Mouse (Mus musculus) kidney, embryonic 15.5 days (tissue): ENCODE measurements around the gene Rab25. TPM values are rescaled to one million over a fixed set of nuclear protein-coding genes. Genes with fewer than 3 reads are reported as not detected.
"Not testable (repeated sequence)": the region's sequence is repeated elsewhere in the genome, so short reads cannot be mapped to it uniquely, and the experiment has no call there.

ENCODE experiments used
- ATAC-seq: fragments of 200-750 bp; cut with Nextera tagmentation; replicated peaks from 2 replicates; pipeline ENCODE4 v1.8.0; 2017; ENCODE audit warnings: moderate TSS enrichment; ENCODE audit not compliant: low FRiP score
- H3K27ac ChIP-seq: fragments of 300-500 bp; sonication (generic); 2 replicates; pipeline ENCODE4 v1.5.1; 2015; ENCODE audit warnings: mild to moderate bottlenecking, inconsistent platforms
- H3K27me3 ChIP-seq: fragments of 300-500 bp; sonication (generic); 2 replicates; pipeline ENCODE4 v1.6.1; 2015; ENCODE audit warnings: inconsistent platforms
- H3K36me3 ChIP-seq: fragments of 300-500 bp; sonication (generic); 2 replicates; pipeline ENCODE4 v1.6.1; 2015; ENCODE audit warnings: inconsistent platforms
- H3K4me1 ChIP-seq: fragments of 300-500 bp; sonication (generic); 2 replicates; pipeline ENCODE4 v1.6.1; 2015; ENCODE audit warnings: inconsistent platforms
- H3K4me2 ChIP-seq: fragments of 300-500 bp; sonication (generic); 2 replicates; pipeline ENCODE4 v1.6.1; 2015; ENCODE audit warnings: moderate library complexity, mild to moderate bottlenecking, inconsistent platforms
- H3K4me3 ChIP-seq: fragments of 300-500 bp; sonication (generic); replicated peaks from 2 replicates; pipeline ENCODE4 v1.5.1; 2015; ENCODE audit warnings: mild to moderate bottlenecking, inconsistent platforms
- H3K9ac ChIP-seq: fragments of 300-500 bp; sonication (generic); 2 replicates; pipeline ENCODE4 v1.6.1; 2015; ENCODE audit warnings: mild to moderate bottlenecking, inconsistent platforms
- H3K9me3 ChIP-seq: fragments of 300-500 bp; sonication (generic); replicated peaks from 2 replicates; pipeline ENCODE4 v1.6.1; 2016; ENCODE audit warnings: inconsistent platforms
- WGBS: fragments of 180-500 bp; shearing (Covaris S2); methylation state at CpG from one replicate; pipeline ENCODE4 v1.1.7; 2015; ENCODE audit warnings: mixed read lengths; 5-methylcytosine and 5-hydroxymethylcytosine counted together
- polyA plus RNA-seq: library from polyadenylated mRNA; unstranded; fragments of >200 nt; fragmentation: Nextera tagmentation; extraction: Ambion mirVana; gene quantifications from 2 replicates; pipeline ENCODE4 v1.2.1, GENCODE M21; 2015

Gene Rab25
- polyA plus RNA-seq, 1 experiment from 2014 or later = 15.1 TPM

DNA sequence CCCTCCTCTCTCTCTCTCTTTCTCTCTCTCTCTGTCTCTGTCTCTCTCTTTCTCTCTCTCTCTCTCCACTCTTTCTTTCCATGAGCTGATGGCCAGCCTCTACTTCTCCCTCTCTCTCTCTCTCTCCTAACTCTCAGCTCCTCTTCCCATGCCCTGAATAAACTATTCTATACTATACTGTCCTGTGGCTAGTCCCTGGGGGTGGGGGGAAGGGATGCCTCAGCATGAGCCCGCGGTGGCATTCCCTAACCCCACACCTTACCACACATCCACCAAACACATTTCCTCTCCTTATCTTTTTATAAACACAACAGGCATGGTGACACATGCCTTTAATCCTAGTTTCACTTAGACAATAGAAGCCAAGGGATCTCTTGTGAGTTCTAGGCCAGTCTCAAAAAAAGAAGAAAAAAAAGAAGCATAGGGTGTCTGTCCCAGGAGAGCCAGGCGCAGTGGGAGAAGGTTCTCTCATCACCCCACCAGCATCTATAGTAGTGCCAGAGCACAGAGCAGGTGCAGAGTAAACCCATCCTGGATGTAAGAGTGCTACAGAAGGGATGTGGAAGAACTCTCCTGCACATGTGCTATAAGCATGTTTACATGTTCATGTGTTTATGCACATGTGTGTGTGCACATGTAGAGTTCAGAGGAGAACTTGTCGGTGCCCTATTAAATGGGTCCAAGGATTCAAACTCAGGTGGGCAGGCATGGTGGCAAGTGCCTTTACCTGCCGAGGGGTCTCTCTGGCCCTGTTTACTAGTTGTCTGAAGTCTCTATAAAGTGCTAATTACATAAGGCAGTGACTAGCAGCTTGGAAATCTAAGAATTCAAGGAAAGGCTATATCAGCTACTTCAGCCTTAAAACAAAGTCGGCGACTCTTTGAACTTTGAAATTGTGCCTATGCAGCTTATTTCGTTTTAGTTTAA lies 30.7 kb upstream of the Rab25 start:
- peaks cover 30% of the 10 kb centered on the region for H3K36me3 ChIP-seq
- H3K4me2 ChIP-seq = peak overlapping the region; percentile 74
- H3K9me3 ChIP-seq = no peaks in the 10 kb centered on the region
- peak overlapping the region; percentile 92 for H3K4me3 ChIP-seq
- H3K9ac ChIP-seq = no peak overlapping the region
- H3K27ac ChIP-seq = no peak overlapping the region
- peaks cover 13% of the 10 kb centered on the region for H3K4me1 ChIP-seq
- ATAC-seq = peak; percentile 55; the same call in 1 of the 2 replicates
- H3K27me3 ChIP-seq = no peaks in the 10 kb centered on the region
- 50% methylated on average over 8 of the region's 8 CpGs for WGBS

DNA sequence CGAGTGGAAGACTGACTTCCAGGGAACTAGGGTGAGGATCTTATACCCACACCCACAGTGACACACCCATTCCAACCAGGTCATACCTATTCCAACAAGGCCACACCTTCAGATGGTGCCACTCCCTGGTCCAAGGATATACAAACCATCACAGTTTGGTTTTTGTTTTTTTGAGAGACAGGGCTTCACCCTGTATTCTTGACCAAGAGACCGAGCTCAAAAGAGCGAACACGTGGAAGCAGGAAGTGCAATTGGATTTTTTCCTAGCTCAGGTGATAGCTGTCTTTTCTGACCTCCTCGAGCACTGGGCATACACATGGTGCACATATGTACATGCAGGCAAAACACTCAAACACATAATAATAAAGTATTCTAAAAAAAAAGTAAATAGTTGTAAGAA lies 29.7 kb upstream of the Rab25 start:
- not testable (repeated sequence) for H3K27ac ChIP-seq, H3K4me3 ChIP-seq, H3K9ac ChIP-seq, H3K4me2 ChIP-seq, ATAC-seq, H3K27me3 ChIP-seq, H3K9me3 ChIP-seq
- Histone ChIP-seq H3K36me3 (peaks cover 21% of the 10 kb centered on the region), H3K4me1 (peaks cover 13% of the 10 kb centered on the region)
- 90% methylated on average over 5 of the region's 5 CpGs for WGBS

DNA sequence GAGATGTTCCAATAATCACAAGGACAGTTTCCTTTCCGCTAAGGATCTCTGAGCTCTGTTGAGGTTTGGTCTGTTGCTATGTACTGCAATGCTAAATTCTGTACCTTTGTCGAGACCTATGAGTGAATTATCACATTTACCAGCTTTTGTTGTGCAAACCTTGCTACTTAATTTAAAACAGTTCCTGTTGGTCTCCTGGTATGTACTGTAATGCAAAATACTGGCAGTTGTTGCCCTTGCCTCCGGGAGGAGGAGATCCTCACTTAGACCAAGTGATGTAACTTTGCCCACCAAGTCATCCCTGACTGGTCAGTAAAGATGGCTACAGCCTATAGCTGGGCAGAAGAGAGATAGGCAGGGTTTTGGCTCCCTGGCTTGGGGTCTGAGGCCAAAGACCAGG lies 27.4 kb upstream of the Rab25 start, which contains the start of gene Ssr2:
Gene Ssr2 (plus strand): TSS at position 337 of the 400 bp plus-strand sequence.
- Histone ChIP-seq H3K36me3 (no peaks in the 10 kb centered on the region; the same call in 1 of the 2 replicates), H3K4me2 (no peak within 1 kb of the TSS), H3K27ac (no peak within 1 kb of the TSS), H3K27me3 (no peaks in the 10 kb centered on the region), H3K4me1 (peaks cover 6% of the 10 kb centered on the region), H3K4me3 (no peak within 1 kb of the TSS), H3K9ac (no peak within 1 kb of the TSS), H3K9me3 (no peaks in the 10 kb centered on the region)
- no peak for ATAC-seq
- 86% methylated on average over 3 of the region's 3 CpGs for WGBS

DNA sequence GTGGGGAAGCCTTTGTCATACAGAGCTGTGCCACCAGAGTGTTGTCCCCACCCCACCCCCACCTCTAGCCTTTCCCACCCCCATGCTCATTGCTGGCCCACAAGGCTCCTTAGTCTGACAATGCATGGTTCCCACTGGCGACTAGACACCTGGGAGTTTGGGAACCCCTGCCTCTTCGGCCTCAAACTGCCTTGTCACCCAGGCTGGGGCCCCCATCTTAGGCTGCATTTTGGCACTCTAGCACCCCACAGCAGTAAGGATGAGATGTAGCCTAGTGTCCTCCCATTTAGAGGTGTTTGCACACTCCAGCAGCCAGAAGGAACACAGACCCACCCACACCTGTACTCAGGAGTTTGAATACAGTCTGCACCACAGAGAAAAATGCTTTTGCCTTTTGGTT lies 25.7 kb upstream of the Rab25 start:
- H3K27me3 ChIP-seq = no peaks in the 10 kb centered on the region
- no peak overlapping the region for H3K27ac ChIP-seq
- 90% methylated on average over 2 of the region's 2 CpGs for WGBS
- H3K36me3 ChIP-seq = peaks cover 17% of the 10 kb centered on the region
- no peaks in the 10 kb centered on the region; the same call in 1 of the 2 replicates for H3K4me1 ChIP-seq
- H3K9me3 ChIP-seq = no peaks in the 10 kb centered on the region
- no peak overlapping the region for H3K4me3 ChIP-seq
- H3K4me2 ChIP-seq = no peak overlapping the region
- no peak overlapping the region for H3K9ac ChIP-seq
- no peak for ATAC-seq

DNA sequence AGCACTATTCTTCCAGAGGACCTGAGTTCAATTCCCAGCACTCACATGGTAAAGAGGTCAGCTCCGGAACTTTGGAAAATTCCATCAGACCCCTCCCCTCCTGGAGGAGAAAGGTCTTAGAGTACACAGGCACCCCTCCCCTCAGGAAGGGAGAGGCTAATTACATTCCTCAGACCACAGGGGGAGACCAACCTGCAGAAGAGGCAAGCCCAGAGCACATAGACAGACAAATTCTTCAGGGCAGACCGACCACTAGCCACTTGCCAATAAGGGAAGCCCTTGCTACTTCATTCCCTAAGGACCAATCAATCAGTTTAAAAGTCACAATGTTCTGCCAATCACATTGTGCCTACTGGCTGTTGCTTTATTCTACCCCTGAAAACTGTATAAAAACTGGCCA lies 24.7 kb upstream of the Rab25 start:
- no peak overlapping the region for H3K27ac ChIP-seq
- no peak overlapping the region for H3K4me3 ChIP-seq
- WGBS = 72% methylated on average over 2 of the region's 2 CpGs
- H3K4me2 ChIP-seq = no peak overlapping the region
- H3K9me3 ChIP-seq = no peaks in the 10 kb centered on the region
- no peaks in the 10 kb centered on the region for H3K4me1 ChIP-seq
- no peaks in the 10 kb centered on the region for H3K27me3 ChIP-seq
- H3K9ac ChIP-seq = no peak overlapping the region
- ATAC-seq = no peak
- peaks cover 27% of the 10 kb centered on the region for H3K36me3 ChIP-seq

DNA sequence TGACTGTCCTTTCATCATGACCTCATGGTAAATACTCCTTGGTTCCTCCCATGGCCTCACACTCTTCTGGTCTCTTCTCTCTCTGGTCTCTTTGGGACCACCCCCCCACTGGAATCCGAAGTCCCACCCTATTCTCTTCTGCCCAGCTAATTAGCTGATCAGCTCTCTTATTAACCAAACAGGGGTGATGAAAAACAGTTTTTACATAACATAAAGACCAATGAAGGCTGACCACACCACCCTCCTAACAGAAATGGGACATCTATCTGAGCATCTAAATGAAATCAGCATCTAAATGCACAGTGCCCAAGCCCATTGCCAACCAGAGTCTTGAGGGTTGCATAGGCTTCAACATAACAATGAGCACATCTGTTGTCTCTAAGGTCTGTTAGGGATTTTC lies 23.8 kb upstream of the Rab25 start:
- H3K4me2 ChIP-seq = no peak overlapping the region
- peaks cover 36% of the 10 kb centered on the region for H3K36me3 ChIP-seq
- no peak overlapping the region for H3K9ac ChIP-seq
- H3K4me3 ChIP-seq = no peak overlapping the region
- H3K27me3 ChIP-seq = no peaks in the 10 kb centered on the region
- H3K9me3 ChIP-seq = no peaks in the 10 kb centered on the region
- 74% methylated on average over 1 of the region's 1 CpGs for WGBS
- no peaks in the 10 kb centered on the region for H3K4me1 ChIP-seq
- ATAC-seq = no peak
- H3K27ac ChIP-seq = no peak overlapping the region

DNA sequence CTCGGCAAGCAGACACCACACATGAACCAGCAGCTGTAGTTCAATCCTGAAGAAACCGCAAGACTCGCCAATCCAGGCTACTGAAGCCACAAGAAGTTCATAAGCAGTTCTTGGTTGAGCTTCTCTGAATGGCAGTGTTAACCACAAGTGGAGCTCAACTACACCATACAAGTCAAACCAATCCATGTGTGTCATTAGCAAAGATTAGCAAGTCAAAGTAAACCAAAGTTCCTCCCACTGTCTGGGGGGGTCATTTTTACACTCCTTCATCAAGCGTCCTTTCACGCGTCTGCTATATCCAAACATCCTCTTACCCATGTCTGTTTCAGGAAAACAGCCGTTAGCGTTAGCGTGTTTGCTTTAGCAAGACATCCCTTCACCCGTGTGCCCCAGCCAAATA lies 22.2 kb upstream of the Rab25 start:
- no peak overlapping the region for H3K9ac ChIP-seq
- no peak for ATAC-seq

DNA sequence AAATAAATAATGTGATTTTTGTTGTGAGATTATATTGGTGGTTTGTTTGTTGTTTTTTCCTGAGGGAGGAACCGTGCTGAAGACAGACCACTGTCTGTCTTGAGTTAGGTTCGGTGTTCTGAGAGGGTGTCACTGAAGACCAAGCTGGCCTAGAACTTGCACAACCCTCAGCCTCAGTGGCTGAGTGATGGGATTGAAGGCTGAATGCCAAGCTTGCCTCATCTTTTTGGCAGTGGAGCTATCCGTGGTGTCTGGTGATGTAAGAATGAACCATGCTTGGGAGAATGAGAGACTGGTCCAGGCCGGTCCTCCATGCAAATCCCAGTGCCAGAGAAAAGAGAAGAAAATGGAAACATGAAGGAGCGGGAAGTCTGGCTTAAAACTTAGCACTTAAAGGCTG lies 21.6 kb upstream of the Rab25 start:
- H3K4me2 ChIP-seq = no peak overlapping the region
- no peak for ATAC-seq
- no peaks in the 10 kb centered on the region for H3K27me3 ChIP-seq
- no peaks in the 10 kb centered on the region for H3K9me3 ChIP-seq
- peaks cover 5% of the 10 kb centered on the region for H3K4me1 ChIP-seq
- no peak overlapping the region for H3K4me3 ChIP-seq
- H3K9ac ChIP-seq = no peak overlapping the region
- H3K36me3 ChIP-seq = peaks cover 58% of the 10 kb centered on the region
- 91% methylated on average over 5 of the region's 5 CpGs for WGBS
- H3K27ac ChIP-seq = no peak overlapping the region

More for the DNA sequence above, 22.2 kb upstream of the Rab25 start:
- H3K27me3 ChIP-seq = no peaks in the 10 kb centered on the region
- 95% methylated on average over 10 of the region's 10 CpGs for WGBS
- H3K27ac ChIP-seq = no peak overlapping the region
- H3K36me3 ChIP-seq = peaks cover 52% of the 10 kb centered on the region
- no peak overlapping the region for H3K4me3 ChIP-seq
- no peaks in the 10 kb centered on the region for H3K4me1 ChIP-seq
- H3K9me3 ChIP-seq = no peaks in the 10 kb centered on the region
- H3K4me2 ChIP-seq = no peak overlapping the region

DNA sequence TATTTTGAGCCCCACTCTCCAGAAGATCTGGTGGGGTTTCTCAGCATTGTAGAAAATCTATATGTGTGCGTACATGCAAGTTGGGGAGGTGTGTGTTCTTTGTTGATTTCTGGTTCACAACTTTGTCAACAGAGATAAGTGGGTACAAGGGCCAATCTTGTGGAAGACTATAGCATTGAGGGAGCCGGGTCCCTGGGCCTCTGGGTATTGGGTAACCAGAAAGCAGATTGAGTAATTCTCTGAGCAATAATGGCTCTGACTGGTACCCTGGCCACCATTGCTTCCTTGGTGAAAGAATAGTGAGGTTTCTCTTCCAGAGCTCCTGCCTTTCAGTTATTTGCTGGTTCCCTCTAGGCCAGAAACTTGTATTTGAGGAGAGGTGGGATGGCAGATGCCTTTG lies 21.0 kb upstream of the Rab25 start:
- H3K27me3 ChIP-seq = no peaks in the 10 kb centered on the region
- no peak overlapping the region for H3K4me2 ChIP-seq
- WGBS = 96% methylated on average over 2 of the region's 2 CpGs
- ATAC-seq = no peak
- H3K27ac ChIP-seq = no peak overlapping the region
- no peak overlapping the region for H3K9ac ChIP-seq
- peaks cover 11% of the 10 kb centered on the region for H3K4me1 ChIP-seq
- no peaks in the 10 kb centered on the region for H3K9me3 ChIP-seq
- H3K36me3 ChIP-seq = peaks cover 64% of the 10 kb centered on the region
- no peak overlapping the region for H3K4me3 ChIP-seq

DNA sequence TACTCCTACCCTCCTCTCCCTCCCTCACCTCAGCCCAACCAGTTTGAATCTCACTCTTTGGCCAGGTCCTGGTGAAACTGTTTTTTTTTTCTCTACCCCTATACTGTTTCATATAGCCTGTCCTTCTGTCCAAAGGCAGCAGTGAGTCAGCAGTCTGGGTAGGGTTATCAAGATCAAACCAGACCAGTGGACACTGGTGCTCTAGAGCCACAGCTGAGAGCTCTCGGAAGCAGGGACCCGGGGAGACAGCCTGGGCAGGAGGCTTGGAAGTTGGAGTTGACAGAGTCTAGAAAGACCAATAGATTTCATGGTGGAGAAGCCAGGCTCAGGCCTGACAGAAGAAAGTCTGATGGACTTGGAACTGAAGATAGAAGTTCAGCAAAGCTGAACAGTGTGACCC lies 20.5 kb upstream of the Rab25 start:
- Histone ChIP-seq H3K4me2 (no peak overlapping the region), H3K36me3 (peaks cover 69% of the 10 kb centered on the region)

DNA sequence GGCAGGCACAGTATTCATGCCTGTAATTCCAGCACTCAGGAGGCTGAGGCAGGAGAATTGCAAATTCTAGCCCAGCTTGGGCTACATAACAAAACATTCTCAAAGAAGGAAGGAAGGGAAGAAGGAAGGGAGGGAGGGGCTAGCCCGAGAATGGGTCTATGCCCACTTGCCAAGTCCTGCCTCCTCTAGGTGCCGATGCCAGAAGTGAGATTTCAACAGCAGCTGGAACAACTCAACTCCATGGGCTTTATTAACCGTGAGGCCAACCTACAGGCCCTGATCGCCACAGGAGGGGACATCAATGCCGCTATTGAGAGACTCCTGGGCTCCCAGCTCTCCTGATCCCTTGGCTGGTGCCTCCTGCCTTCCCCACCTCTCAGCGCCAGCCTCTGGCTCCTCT lies 19.8 kb upstream of the Rab25 start:
- Histone ChIP-seq H3K27ac (no peak overlapping the region), H3K4me1 (peaks cover 23% of the 10 kb centered on the region), H3K9me3 (no peaks in the 10 kb centered on the region), H3K4me3 (no peak overlapping the region), H3K9ac (no peak overlapping the region), H3K4me2 (no peak overlapping the region), H3K27me3 (no peaks in the 10 kb centered on the region), H3K36me3 (peaks cover 76% of the 10 kb centered on the region)
- ATAC-seq = no peak
- WGBS = 86% methylated on average over 6 of the region's 6 CpGs

More for the DNA sequence above, 20.5 kb upstream of the Rab25 start:
- WGBS = 97% methylated on average over 2 of the region's 2 CpGs
- Histone ChIP-seq H3K4me1 (peaks cover 16% of the 10 kb centered on the region), H3K27ac (no peak overlapping the region), H3K4me3 (no peak overlapping the region), H3K9ac (no peak overlapping the region), H3K27me3 (no peaks in the 10 kb centered on the region), H3K9me3 (no peaks in the 10 kb centered on the region)
- no peak for ATAC-seq

DNA sequence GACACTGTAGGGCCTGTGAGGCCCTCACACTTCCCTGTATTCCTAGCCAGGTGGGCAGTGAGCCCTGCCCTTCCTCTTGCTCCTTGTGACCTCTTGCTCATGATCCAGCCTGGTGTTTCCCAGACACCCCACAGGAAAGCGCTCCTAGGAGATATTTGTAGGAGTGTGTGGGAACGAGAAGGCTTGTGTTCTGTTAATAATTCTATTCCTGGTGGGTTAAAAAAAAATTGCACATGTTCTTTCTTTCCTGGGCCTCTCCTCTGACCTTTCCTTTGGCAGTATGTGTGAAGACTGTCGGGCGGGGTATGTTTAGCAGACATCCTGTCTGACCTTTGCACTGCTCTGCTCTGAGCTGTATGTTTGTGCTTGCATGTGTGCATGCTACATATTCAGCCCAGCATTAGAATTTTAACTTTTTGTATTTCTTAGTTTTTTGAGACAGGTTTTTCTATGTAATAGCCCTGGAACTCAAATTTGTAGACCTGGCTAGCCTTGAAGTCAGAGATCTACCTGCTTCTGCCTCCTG lies 18.5 kb upstream of the Rab25 start:
- H3K27me3 ChIP-seq = no peaks in the 10 kb centered on the region
- H3K27ac ChIP-seq = no peak overlapping the region
- H3K9me3 ChIP-seq = no peaks in the 10 kb centered on the region
- H3K4me3 ChIP-seq = no peak overlapping the region
- no peak for ATAC-seq
- 77% methylated on average over 4 of the region's 4 CpGs for WGBS
- no peak overlapping the region for H3K9ac ChIP-seq
- peaks cover 88% of the 10 kb centered on the region for H3K36me3 ChIP-seq
- peaks cover 36% of the 10 kb centered on the region for H3K4me1 ChIP-seq
- H3K4me2 ChIP-seq = no peak overlapping the region
